Mouse (Mus musculus) hindbrain, embryonic 10.5 days (tissue): ENCODE measurements around the gene Fgfr1op2. TPM values are rescaled to one million over a fixed set of nuclear protein-coding genes. Genes with fewer than 3 reads are reported as not detected.

Source experiments
- DNase-seq: peaks from one replicate; pipeline ENCODE4 v3.0.0-alpha.2; 2017; ENCODE audit warnings: low spot score
- H3K27ac ChIP-seq: fragments of 300-500 bp; sonication (generic); 2 replicates; pipeline ENCODE4 v1.5.1; 2016; ENCODE audit warnings: mild to moderate bottlenecking, moderate library complexity
- H3K27me3 ChIP-seq: fragments of 300-500 bp; sonication (generic); 2 replicates; pipeline ENCODE4 v1.6.1; 2016; ENCODE audit warnings: mild to moderate bottlenecking; ENCODE audit not compliant: poor library complexity, insufficient read depth, severe bottlenecking
- H3K36me3 ChIP-seq: fragments of 300-500 bp; sonication (generic); 2 replicates; pipeline ENCODE4 v1.6.1; 2016; ENCODE audit warnings: mild to moderate bottlenecking, moderate library complexity
- H3K4me1 ChIP-seq: fragments of 300-500 bp; sonication (generic); replicated peaks from 2 replicates; pipeline ENCODE4 v1.6.1; 2016; ENCODE audit warnings: mild to moderate bottlenecking
- H3K4me3 ChIP-seq: fragments of 300-500 bp; sonication (generic); 2 replicates; pipeline ENCODE4 v1.5.1; 2016; ENCODE audit warnings: mild to moderate bottlenecking, moderate library complexity
- H3K9me3 ChIP-seq: fragments of 300-500 bp; sonication (generic); 2 replicates; pipeline ENCODE4 v1.6.1; 2016; ENCODE audit warnings: mild to moderate bottlenecking, moderate library complexity
- WGBS: fragments of 180-500 bp; shearing (Covaris S2); methylation state at CpG from one replicate; pipeline ENCODE4 v1.1.7; 2016; 5-methylcytosine and 5-hydroxymethylcytosine counted together
- polyA plus RNA-seq: library from polyadenylated mRNA; unstranded; fragments of >200 nt; fragmentation: Nextera tagmentation; extraction: Ambion mirVana; gene quantifications from 2 replicates; pipeline ENCODE4 v1.2.1, GENCODE M21; 2016

Fgfr1op2 gene
- polyA plus RNA-seq, 1 experiment from 2014 or later: 68.2 TPM

DNA sequence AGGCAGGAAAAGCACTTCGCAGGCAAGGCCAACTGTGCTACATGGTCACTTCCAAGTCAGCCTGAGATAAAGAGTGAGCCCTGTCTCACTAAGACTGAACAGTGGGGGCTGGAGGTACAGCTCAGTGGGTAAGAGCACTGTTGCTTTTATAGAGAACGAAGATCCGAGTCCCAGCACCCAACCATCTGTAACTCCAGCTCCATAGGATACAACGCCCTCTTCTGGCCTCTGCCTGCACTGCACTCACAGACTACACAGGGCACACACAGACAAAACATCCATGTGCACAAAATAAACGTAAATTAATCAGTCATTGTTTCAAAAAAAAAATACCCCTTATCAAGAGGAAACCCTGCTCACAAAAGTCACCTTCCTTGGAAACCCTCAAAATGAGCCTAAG lies 36.9 kb downstream of the Fgfr1op2 start:
- peaks cover 93% of the 10 kb centered on the region for H3K36me3 ChIP-seq
- H3K4me1 ChIP-seq: no peaks in the 10 kb centered on the region
- no peak overlapping the region for H3K27ac ChIP-seq
- WGBS: 92% methylated on average over 5 of the region's 5 CpGs
- H3K9me3 ChIP-seq: no peaks in the 10 kb centered on the region
- H3K4me3 ChIP-seq: no peak overlapping the region
- DNase-seq: no peak
- no peaks in the 10 kb centered on the region for H3K27me3 ChIP-seq

DNA sequence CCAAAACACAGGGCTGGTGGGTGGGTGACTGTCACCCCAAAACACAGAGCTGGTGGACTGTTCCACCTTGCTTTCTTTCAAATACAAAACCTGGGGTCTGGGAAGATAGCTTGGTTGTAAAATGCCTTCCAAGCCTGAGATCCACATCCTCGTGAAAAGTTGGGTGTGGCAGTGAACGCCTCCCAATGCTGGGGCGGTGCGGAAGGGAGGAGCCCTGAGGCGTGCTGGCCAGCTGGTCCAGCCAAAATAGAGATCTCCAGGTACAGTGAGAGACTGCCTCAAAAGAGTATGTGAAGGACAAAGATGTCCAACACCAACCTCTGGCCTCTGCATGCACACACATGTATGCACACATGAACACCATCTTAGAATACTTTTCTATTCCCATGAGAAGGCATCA lies 37.5 kb downstream of the Fgfr1op2 start:
- H3K4me3 ChIP-seq: no peak overlapping the region
- 94% methylated on average over 5 of the region's 5 CpGs for WGBS
- peaks cover 91% of the 10 kb centered on the region for H3K36me3 ChIP-seq
- H3K27me3 ChIP-seq: no peaks in the 10 kb centered on the region
- H3K4me1 ChIP-seq: no peaks in the 10 kb centered on the region
- H3K9me3 ChIP-seq: no peaks in the 10 kb centered on the region
- H3K27ac ChIP-seq: no peak overlapping the region
- DNase-seq: no peak

DNA sequence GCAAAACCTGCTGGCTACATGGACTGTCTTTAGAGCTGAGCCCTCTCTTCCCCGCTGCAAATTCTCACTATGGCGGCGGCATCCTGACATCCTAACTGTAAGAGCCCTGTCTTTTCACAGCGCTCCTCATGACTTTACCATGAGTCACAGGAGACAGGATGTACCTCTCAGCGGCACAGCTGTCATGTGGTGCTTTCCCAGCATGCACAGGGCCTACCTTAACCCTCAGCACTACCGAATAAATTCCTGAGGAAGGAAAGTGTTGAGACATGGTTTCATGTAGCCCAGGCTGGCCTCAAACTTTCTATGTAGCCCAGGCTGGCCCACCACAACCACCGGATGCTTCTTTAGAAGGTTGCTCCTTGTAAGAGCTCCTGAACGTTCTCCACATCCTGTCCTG lies 38.9 kb downstream of the Fgfr1op2 start:
- DNase-seq: no peak
- WGBS: 95% methylated on average over 8 of the region's 8 CpGs
- Histone ChIP-seq H3K36me3 (peaks cover 86% of the 10 kb centered on the region), H3K27me3 (no peaks in the 10 kb centered on the region), H3K4me1 (no peaks in the 10 kb centered on the region), H3K9me3 (no peaks in the 10 kb centered on the region), H3K4me3 (no peak overlapping the region), H3K27ac (no peak overlapping the region)

DNA sequence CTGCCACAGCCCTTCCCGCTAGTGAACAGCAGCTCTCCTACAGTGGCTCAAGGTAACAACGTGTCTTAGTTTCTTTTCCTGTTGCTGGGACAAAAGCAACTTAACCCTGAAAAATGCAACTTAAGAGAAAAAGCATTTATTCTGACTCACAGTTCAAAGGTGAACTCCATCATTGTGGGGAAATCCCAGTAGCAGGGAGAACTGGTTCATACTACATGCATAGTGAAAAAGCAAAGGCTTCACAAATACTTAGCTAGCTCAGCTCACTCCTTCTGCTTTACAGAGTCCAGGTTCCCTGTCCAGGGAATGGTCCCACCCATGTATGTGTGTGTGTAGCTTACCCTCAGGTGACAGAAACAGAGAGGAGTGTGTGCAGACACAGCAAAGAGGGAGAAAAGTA lies 39.7 kb downstream of the Fgfr1op2 start:
- H3K27me3 ChIP-seq: no peaks in the 10 kb centered on the region
- no peak overlapping the region for H3K4me3 ChIP-seq
- DNase-seq: no peak
- no peaks in the 10 kb centered on the region for H3K4me1 ChIP-seq
- WGBS: 87% methylated on average over 2 of the region's 2 CpGs
- H3K9me3 ChIP-seq: no peaks in the 10 kb centered on the region
- peaks cover 89% of the 10 kb centered on the region for H3K36me3 ChIP-seq
- no peak overlapping the region for H3K27ac ChIP-seq

DNA sequence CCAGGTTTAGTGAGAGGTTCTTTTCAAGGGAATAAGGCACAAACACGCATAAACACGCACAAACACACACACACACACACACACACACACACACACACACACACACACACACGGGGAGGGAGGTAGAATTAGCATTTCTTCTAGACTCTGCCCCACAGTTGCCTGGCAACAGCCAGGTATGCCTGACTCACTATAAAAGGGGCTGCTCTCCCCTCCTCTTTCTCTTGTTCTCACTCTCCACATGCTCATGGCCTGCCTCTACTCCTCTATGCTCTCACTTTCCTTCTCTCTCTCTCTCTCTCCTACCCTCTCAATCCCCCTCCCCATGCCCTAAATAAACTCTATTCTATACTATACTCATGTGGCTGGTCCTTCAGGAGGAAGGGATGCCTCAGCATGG lies 51.1 kb downstream of the Fgfr1op2 start:
- H3K4me3 ChIP-seq: no peak overlapping the region
- peaks cover 25% of the 10 kb centered on the region for H3K4me1 ChIP-seq
- no peak for DNase-seq
- no peak overlapping the region for H3K27ac ChIP-seq
- H3K36me3 ChIP-seq: peaks cover 14% of the 10 kb centered on the region
- no peaks in the 10 kb centered on the region for H3K9me3 ChIP-seq
- 66% methylated on average over 3 of the region's 3 CpGs for WGBS
- H3K27me3 ChIP-seq: no peaks in the 10 kb centered on the region

DNA sequence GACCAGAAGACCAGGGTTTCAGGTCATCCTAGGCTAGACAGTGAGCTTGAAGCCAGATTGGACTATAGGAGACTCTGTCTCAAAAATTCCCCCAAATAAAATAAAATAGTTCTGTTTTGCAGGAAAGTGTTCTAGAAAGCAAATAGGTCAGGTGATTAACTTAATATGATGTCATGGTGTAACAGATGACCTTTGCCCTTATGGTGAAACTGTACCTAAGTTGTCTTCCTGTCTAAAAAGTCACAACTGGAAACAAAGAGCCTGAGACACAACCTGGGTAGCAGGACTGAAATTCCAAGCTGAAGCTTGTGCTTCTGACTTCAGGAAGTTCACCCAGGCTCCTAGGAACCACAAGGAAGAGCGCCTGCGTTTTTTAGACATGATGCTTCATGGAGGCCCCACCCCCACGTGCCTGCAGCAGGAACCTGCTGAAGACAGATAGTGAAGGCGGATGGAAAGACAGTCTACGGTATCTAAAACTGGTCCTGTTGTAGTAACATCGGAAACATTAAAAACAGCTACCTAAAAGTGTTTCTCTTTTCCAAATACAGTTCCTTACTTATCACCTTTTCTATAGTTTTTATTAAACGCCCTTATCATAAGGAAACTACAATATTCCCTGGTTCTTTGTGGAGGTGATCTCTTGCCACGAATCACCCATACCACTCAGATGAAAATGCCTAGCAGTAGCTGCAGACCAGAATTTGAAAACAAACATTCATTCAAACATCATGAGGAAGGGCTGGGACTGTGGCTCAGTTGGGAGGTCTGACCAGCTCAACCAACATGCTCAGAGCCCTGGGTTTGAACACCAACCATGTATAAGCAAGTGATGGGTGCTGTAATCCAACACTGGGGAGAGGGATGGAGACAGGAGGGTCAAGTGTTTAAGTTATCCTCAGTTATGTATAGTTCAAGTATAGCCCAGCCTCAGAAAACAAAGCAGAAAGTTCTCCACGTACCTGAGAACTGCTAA lies 53.1 kb downstream of the Fgfr1op2 start:
- peaks cover 31% of the 10 kb centered on the region for H3K4me1 ChIP-seq
- no peaks in the 10 kb centered on the region for H3K27me3 ChIP-seq
- no peak for DNase-seq
- no peaks in the 10 kb centered on the region for H3K36me3 ChIP-seq
- 84% methylated on average over 9 of the region's 9 CpGs for WGBS
- no peak overlapping the region for H3K27ac ChIP-seq
- no peaks in the 10 kb centered on the region for H3K9me3 ChIP-seq
- H3K4me3 ChIP-seq: no peak overlapping the region

DNA sequence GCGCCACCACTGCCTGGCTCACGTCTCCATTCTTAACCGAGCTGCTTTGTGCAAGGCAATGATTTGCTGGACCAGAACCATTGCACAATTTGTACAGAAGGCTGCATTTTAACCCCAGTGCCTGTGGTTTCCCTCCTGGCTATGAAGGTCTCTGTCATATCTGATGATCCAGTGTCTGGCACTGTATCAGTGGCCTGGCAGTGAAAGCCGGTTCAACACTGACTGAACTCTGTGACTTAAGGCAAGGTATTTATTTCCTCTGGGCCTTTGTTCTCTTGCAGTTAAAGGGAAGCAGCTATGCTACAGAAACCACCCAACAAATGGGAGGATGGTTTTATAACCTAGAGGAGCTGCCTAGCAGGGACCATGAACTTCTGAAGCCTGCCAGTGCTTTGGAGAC lies 54.0 kb downstream of the Fgfr1op2 start:
- no peak for DNase-seq
- 95% methylated on average over 4 of the region's 4 CpGs for WGBS
- Histone ChIP-seq H3K36me3 (no peaks in the 10 kb centered on the region), H3K27ac (no peak overlapping the region), H3K4me3 (no peak overlapping the region), H3K27me3 (no peaks in the 10 kb centered on the region), H3K4me1 (peaks cover 27% of the 10 kb centered on the region), H3K9me3 (no peaks in the 10 kb centered on the region)

DNA sequence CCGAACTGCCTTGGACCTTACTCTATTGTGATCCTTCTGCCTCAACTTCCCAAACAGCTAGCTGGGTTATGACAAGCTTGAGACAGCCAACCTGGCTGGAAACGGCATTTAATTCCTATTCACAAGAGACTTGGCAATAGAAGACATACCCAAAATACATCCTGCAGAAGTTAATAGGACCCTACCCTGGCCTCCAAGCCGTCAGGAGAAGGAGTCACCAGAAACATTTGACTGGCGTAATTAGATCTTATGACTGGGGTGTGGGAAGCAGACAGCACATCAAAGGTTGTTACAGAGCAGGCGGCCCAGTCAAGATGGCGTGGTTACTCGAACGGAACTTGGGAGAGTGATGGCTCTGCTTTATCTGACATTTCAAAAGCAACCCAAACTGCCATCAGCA lies 54.8 kb downstream of the Fgfr1op2 start:
- H3K4me3 ChIP-seq: no peak overlapping the region
- 77% methylated on average over 8 of the region's 8 CpGs for WGBS
- peaks cover 27% of the 10 kb centered on the region for H3K4me1 ChIP-seq
- no peak overlapping the region for H3K27ac ChIP-seq
- H3K9me3 ChIP-seq: no peaks in the 10 kb centered on the region
- H3K27me3 ChIP-seq: no peaks in the 10 kb centered on the region
- DNase-seq: no peak
- H3K36me3 ChIP-seq: no peaks in the 10 kb centered on the region

DNA sequence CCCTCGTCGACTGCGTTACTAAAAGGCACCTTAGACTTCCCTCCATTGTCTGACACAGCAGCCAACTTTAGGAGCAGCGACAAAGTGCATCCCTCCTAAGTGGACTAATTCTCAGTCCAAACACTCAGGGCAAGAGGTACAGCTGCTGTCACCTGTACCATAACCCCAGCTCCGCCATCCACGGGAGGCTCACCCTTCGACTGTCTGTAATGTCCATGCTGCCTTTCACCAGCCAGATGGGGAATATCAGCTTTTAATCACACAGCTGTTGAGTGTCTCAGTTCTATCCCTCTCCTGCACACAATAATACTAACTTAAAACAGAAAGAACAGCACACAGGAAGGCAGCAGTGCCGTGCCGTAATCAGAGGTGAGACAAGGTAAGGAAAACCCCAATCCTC lies 55.4 kb downstream of the Fgfr1op2 start:
- no peaks in the 10 kb centered on the region for H3K36me3 ChIP-seq
- H3K27ac ChIP-seq: no peak overlapping the region
- H3K4me1 ChIP-seq: peaks cover 27% of the 10 kb centered on the region
- DNase-seq: no peak
- no peaks in the 10 kb centered on the region for H3K27me3 ChIP-seq
- no peak overlapping the region for H3K4me3 ChIP-seq
- 89% methylated on average over 9 of the region's 9 CpGs for WGBS
- H3K9me3 ChIP-seq: no peaks in the 10 kb centered on the region

DNA sequence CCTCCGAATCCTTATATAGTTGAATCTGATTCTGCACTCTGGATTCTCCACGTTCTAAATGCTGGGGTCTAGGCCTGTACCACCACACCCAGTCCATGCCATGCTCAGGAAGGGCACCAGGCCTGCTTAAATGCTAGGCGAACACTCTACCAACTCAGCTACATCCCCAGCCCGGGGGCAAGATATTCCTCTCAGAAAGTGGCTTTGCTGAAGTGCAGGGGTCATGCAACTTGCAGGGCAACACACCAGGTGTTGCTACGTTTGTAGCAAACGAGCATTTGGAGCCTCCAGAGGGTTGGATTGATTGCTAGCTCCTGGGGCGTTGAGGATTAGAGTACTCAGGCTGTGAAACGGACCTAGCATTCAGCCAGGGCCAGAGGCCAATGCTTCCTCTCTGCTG lies 56.1 kb downstream of the Fgfr1op2 start:
- Histone ChIP-seq H3K27me3 (no peaks in the 10 kb centered on the region), H3K36me3 (no peaks in the 10 kb centered on the region), H3K9me3 (no peaks in the 10 kb centered on the region), H3K4me3 (peak overlapping the region; percentile 78), H3K27ac (peak overlapping the region; percentile 94; the same call in 1 of the 2 replicates), H3K4me1 (peaks cover 25% of the 10 kb centered on the region)
- DNase-seq: peak; percentile 10
- WGBS: 50% methylated on average over 8 of the region's 8 CpGs

DNA sequence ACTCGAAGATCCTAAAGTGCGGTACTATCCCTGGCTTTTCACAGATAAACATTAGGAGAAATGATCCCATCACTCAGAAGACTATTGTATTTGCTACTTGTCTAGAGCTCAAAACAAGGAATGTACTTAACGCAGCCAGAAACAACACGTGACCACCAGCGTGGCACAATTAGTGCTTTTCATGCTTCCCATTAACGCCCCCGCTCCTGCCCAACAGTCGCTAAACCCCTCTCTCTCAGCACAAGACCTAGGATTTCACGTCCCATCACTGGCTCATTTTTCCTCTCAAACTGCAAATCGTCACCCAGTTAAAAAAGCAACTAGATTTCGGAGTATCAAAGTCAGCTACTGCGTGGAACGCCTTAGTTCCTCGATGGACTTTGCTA lies 56.6 kb downstream of the Fgfr1op2 start:
- no peaks in the 10 kb centered on the region for H3K27me3 ChIP-seq
- peak overlapping the region; percentile 78 for H3K4me3 ChIP-seq
- H3K36me3 ChIP-seq: no peaks in the 10 kb centered on the region
- peak overlapping the region; percentile 94 for H3K27ac ChIP-seq
- H3K4me1 ChIP-seq: peaks cover 21% of the 10 kb centered on the region
- DNase-seq: no peak
- no peaks in the 10 kb centered on the region for H3K9me3 ChIP-seq
- WGBS: 14% methylated on average over 14 of the region's 14 CpGs

DNA sequence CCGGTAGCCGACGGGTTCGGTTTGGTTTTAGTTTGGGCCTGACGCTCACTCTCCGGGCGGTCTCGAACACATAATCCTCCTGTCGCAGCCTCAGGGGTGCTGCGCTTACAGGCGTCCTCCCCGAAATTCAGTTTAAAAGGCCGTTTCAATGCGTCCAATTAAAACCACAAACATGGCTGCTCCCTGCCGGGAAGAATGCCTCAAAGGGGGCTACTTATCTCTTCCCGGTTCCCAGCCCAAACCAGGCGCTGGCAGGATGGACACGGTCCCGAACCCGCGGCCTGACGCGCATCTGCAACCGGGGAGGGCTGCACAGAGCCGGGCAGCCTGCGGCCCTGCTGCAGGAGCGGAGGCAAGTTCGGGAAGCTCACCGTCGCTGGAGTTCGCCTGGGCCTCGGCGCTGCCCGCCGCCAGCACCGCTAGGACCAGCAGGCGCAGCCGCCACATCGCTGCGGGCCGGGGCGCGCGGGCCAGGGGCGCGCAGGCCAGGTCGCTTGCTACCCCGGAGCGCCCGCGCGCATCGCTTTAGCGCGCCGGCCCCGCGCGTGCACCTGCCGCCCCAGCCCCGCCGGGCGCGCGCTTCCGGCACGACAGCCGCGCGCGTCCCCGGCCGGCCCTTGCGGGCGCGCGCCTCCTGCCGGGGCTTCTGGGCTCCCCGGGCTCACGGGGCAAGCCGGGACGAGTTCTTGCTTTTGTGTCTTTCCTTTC lies 57.2 kb downstream of the Fgfr1op2 start:
- Histone ChIP-seq H3K9me3 (no peaks in the 10 kb centered on the region), H3K27ac (peak overlapping the region; percentile 94), H3K4me3 (peak overlapping the region; percentile 78), H3K4me1 (peaks cover 21% of the 10 kb centered on the region), H3K36me3 (no peaks in the 10 kb centered on the region), H3K27me3 (no peaks in the 10 kb centered on the region)
- DNase-seq: peak; percentile 80
- WGBS: under 1% methylated on average over 82 of the region's 82 CpGs
